Mouse (Mus musculus): ENCODE measurements around the gene Stk33.

- peak; percentile 78 for TF ChIP-seq CTCF (conservative IDR thresholded peaks at IDR 0.05; ENCODE audit: insufficient read depth, insufficient read length, low read depth, low read length)
- no peak for TF ChIP-seq POLR2A (IDR thresholded peaks at IDR 0.05; ENCODE audit: low read depth, low read length)
Observed at GRCm38 (mm10) chr7:109230806-109231205, 208.1 kb downstream of the Stk33 start.
